Mouse (Mus musculus) forebrain, embryonic 10.5 days (tissue): ENCODE results near the gene Cela1. TPM values are rescaled to one million over a fixed set of nuclear protein-coding genes. Genes with fewer than 3 reads are reported as not detected.

ENCODE experiments used
- DNase-seq: peaks from one replicate; pipeline ENCODE4 v3.0.0-alpha.2; 2017; ENCODE audit warnings: low spot score; ENCODE audit errors: extremely low spot score
- H3K27ac ChIP-seq: fragments of 300-500 bp; sonication (generic); 2 replicates; pipeline ENCODE4 v1.5.1; 2016; ENCODE audit warnings: mild to moderate bottlenecking
- H3K27me3 ChIP-seq: fragments of 300-500 bp; sonication (generic); 2 replicates; pipeline ENCODE4 v1.6.1; 2016; ENCODE audit warnings: mild to moderate bottlenecking; ENCODE audit not compliant: poor library complexity, severe bottlenecking
- H3K36me3 ChIP-seq: fragments of 300-500 bp; sonication (generic); replicated peaks from 2 replicates; pipeline ENCODE4 v1.6.1; 2016; ENCODE audit warnings: mild to moderate bottlenecking, moderate library complexity
- H3K4me1 ChIP-seq: fragments of 300-500 bp; sonication (generic); 2 replicates; pipeline ENCODE4 v1.6.1; 2016
- H3K4me3 ChIP-seq: fragments of 300-500 bp; sonication (generic); 2 replicates; pipeline ENCODE4 v1.5.1; 2016; ENCODE audit warnings: mild to moderate bottlenecking, moderate library complexity
- H3K9me3 ChIP-seq: fragments of 300-500 bp; sonication (generic); 2 replicates; pipeline ENCODE4 v1.6.1; 2016; ENCODE audit warnings: mild to moderate bottlenecking, moderate library complexity
- WGBS: fragments of 180-500 bp; shearing (Covaris S2); methylation state at CpG from one replicate; pipeline ENCODE4 v1.1.7; 2016; 5-methylcytosine and 5-hydroxymethylcytosine counted together
- polyA plus RNA-seq: library from polyadenylated mRNA; unstranded; fragments of >200 nt; fragmentation: Nextera tagmentation; extraction: Ambion mirVana; gene quantifications from 2 replicates; pipeline ENCODE4 v1.2.1, GENCODE M21; 2016

Cela1 gene
- polyA plus RNA-seq, 1 experiment from 2014 or later: 1.4 TPM

- Histone ChIP-seq H3K27me3 (peaks cover 14% of the 10 kb centered on the region; the same call in 1 of the 2 replicates), H3K36me3 (no peaks in the 10 kb centered on the region), H3K27ac (no peak overlapping the region), H3K4me3 (no peak overlapping the region), H3K9me3 (no peaks in the 10 kb centered on the region), H3K4me1 (peaks cover 13% of the 10 kb centered on the region)
- WGBS: 91% methylated on average over 10 of the region's 10 CpGs
- no peak for DNase-seq
Observed at GRCm38 (mm10) chr15:100720066-100720465, 32.3 kb upstream of the Cela1 start.

- Histone ChIP-seq H3K36me3 (no peaks in the 10 kb centered on the region), H3K9me3 (no peaks in the 10 kb centered on the region), H3K27ac (no peak overlapping the region), H3K27me3 (peaks cover 14% of the 10 kb centered on the region; the same call in 1 of the 2 replicates), H3K4me3 (no peak overlapping the region), H3K4me1 (peaks cover 13% of the 10 kb centered on the region)
- no peak for DNase-seq
- 92% methylated on average over 5 of the region's 5 CpGs for WGBS
Observed at GRCm38 (mm10) chr15:100719217-100719616, 31.5 kb upstream of the Cela1 start.

GRCm38 (mm10) chr15:100718572-100718971 lies 30.9 kb upstream of the Cela1 start:
- Histone ChIP-seq H3K27ac (no peak overlapping the region), H3K9me3 (no peaks in the 10 kb centered on the region), H3K4me3 (no peak overlapping the region), H3K27me3 (peaks cover 14% of the 10 kb centered on the region; the same call in 1 of the 2 replicates), H3K36me3 (no peaks in the 10 kb centered on the region), H3K4me1 (peaks cover 13% of the 10 kb centered on the region)
- no peak for DNase-seq
- WGBS: 86% methylated on average over 11 of the region's 11 CpGs

GRCm38 (mm10) chr15:100717933-100718332 lies 30.2 kb upstream of the Cela1 start:
- Histone ChIP-seq H3K9me3 (no peaks in the 10 kb centered on the region), H3K36me3 (no peaks in the 10 kb centered on the region), H3K27me3 (0 out of 2 replicates have a peak, but pooled peaks cover 8% of the 10 kb centered on the region), H3K4me3 (no peak overlapping the region), H3K27ac (no peak overlapping the region), H3K4me1 (peaks cover 17% of the 10 kb centered on the region)
- no peak for DNase-seq
- 89% methylated on average over 6 of the region's 6 CpGs for WGBS

GRCm38 (mm10) chr15:100715399-100715993 lies 27.8 kb upstream of the Cela1 start:
- H3K27me3 ChIP-seq: no peaks in the 10 kb centered on the region
- H3K27ac ChIP-seq: no peak overlapping the region
- no peak for DNase-seq
- peaks cover 12% of the 10 kb centered on the region for H3K4me1 ChIP-seq
- 59% methylated on average over 9 of the region's 9 CpGs for WGBS
- H3K9me3 ChIP-seq: no peaks in the 10 kb centered on the region
- H3K4me3 ChIP-seq: no peak overlapping the region
- H3K36me3 ChIP-seq: no peaks in the 10 kb centered on the region

DNA sequence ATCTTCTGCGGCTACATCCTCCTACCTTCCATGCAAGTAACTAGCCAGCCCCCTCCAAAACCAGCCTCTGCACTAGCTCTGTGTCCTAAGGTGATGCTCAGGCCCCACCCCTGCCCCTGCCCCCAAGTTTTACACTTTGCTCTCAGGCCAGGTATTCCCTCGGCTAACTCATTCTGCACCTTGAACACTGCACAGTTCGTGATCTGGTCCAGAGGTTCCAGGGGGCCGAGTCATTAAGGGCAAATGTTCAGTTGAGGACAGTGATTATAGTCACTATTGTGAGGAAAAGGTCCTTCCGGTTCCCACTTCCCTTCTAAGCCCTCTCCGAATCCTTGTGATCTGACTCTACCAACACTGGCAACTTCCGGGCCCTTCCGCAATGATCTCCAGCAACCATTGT lies 26.7 kb upstream of the Cela1 start:
- no peaks in the 10 kb centered on the region for H3K9me3 ChIP-seq
- no peak for DNase-seq
- no peaks in the 10 kb centered on the region for H3K27me3 ChIP-seq
- no peak overlapping the region for H3K27ac ChIP-seq
- H3K4me3 ChIP-seq: no peak overlapping the region
- H3K4me1 ChIP-seq: peaks cover 12% of the 10 kb centered on the region
- no peaks in the 10 kb centered on the region for H3K36me3 ChIP-seq
- WGBS: 90% methylated on average over 8 of the region's 8 CpGs

GRCm38 (mm10) chr15:100710838-100711237 lies 23.1 kb upstream of the Cela1 start:
- no peak overlapping the region for H3K4me3 ChIP-seq
- no peak for DNase-seq
- H3K27ac ChIP-seq: no peak overlapping the region
- no peaks in the 10 kb centered on the region for H3K9me3 ChIP-seq
- H3K27me3 ChIP-seq: no peaks in the 10 kb centered on the region
- no peaks in the 10 kb centered on the region for H3K36me3 ChIP-seq
- 71% methylated on average over 6 of the region's 6 CpGs for WGBS
- peaks cover 16% of the 10 kb centered on the region for H3K4me1 ChIP-seq

GRCm38 (mm10) chr15:100708433-100709078 lies 20.8 kb upstream of the Cela1 start:
- H3K4me3 ChIP-seq: no peak overlapping the region
- H3K9me3 ChIP-seq: no peaks in the 10 kb centered on the region
- WGBS: 85% methylated on average over 8 of the region's 8 CpGs
- H3K27ac ChIP-seq: no peak overlapping the region
- H3K36me3 ChIP-seq: no peaks in the 10 kb centered on the region
- no peak for DNase-seq
- peaks cover 24% of the 10 kb centered on the region for H3K4me1 ChIP-seq
- peaks cover 18% of the 10 kb centered on the region for H3K27me3 ChIP-seq

DNA sequence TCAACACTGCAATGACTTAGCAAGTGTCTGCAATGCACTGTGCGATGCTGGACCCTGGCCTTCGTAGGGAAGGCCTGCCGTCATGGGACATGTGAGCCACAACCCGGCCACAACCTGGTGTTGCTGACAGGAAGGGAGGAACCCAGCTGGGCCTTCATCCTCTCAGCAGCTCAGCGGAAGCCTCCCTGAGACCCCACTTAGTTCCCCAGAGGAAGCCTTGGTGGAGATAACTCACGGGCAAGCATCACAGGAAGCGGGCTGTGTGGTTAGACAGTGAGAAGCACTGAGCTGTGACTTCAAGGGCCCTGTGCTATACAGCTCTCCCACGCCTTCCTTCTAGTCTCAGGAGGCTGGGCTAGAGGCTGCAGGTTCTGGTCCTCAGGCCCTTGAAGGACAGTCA lies 18.5 kb upstream of the Cela1 start:
- peaks cover 23% of the 10 kb centered on the region for H3K4me1 ChIP-seq
- WGBS: 61% methylated on average over 8 of the region's 8 CpGs
- no peak for DNase-seq

DNA sequence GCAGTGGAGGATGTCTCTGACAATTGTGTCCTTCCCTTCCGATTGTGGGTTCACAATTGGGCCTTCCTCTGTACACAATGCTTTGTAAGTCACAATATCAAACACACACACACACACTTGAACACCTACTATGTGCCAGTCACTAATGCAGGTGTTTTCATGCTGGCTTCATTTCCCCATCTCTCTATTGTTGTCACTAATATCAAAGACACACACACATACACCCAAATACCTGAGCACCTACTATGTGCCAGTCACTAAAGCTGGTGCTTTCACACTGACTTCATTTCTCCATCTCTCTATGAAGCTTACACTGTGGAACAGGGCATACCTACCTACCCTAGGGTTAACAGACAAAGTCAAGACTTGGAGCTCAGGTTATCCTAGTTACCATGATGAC lies 17.7 kb upstream of the Cela1 start:
- Histone ChIP-seq H3K4me1 (peaks cover 23% of the 10 kb centered on the region), H3K27ac (no peak overlapping the region), H3K9me3 (no peaks in the 10 kb centered on the region), H3K27me3 (peaks cover 30% of the 10 kb centered on the region), H3K4me3 (no peak overlapping the region), H3K36me3 (no peaks in the 10 kb centered on the region)
- DNase-seq: no peak
- WGBS: 84% methylated on average over 1 of the region's 1 CpGs

More for the DNA sequence above, 18.5 kb upstream of the Cela1 start:
- no peaks in the 10 kb centered on the region for H3K9me3 ChIP-seq
- H3K4me3 ChIP-seq: no peak overlapping the region
- no peaks in the 10 kb centered on the region for H3K36me3 ChIP-seq
- H3K27me3 ChIP-seq: peaks cover 30% of the 10 kb centered on the region
- 0 out of 2 replicates have a peak overlapping the region, but pooled peaks have one; percentile 32 for H3K27ac ChIP-seq

GRCm38 (mm10) chr15:100703913-100704312 lies 16.2 kb upstream of the Cela1 start:
- peak overlapping the region; percentile 36 for H3K4me3 ChIP-seq
- no peak overlapping the region for H3K27ac ChIP-seq
- H3K9me3 ChIP-seq: no peaks in the 10 kb centered on the region
- no peaks in the 10 kb centered on the region for H3K36me3 ChIP-seq
- peaks cover 30% of the 10 kb centered on the region for H3K27me3 ChIP-seq
- WGBS: 6% methylated on average over 17 of the region's 17 CpGs
- no peak for DNase-seq
- peaks cover 26% of the 10 kb centered on the region for H3K4me1 ChIP-seq

DNA sequence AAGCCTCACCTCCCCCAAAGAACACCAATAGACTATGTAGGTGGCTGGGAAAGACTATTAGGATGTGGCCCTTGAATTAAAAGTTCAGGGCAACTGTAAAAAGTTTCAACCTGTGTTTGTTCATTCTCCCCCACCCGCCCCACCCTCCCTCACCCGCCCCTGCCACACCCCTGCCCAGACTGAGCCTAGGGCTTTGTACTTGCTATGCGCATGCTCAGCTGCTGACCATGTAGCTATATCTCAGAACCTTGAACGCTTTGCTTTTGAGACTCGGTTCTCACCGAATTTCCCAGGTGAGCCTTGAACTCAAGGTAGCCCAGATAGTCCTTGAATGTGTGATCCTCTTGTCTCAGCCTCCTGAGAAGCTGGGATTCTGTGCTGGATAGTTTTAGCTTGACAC lies 14.1 kb upstream of the Cela1 start:
- peaks cover 26% of the 10 kb centered on the region for H3K4me1 ChIP-seq
- 70% methylated on average over 6 of the region's 6 CpGs for WGBS
- no peaks in the 10 kb centered on the region for H3K36me3 ChIP-seq
- no peak for DNase-seq
- peaks cover 30% of the 10 kb centered on the region for H3K27me3 ChIP-seq
- H3K9me3 ChIP-seq: no peaks in the 10 kb centered on the region
- H3K27ac ChIP-seq: no peak overlapping the region
- no peak overlapping the region for H3K4me3 ChIP-seq

- 75% methylated on average over 10 of the region's 10 CpGs for WGBS
- no peak overlapping the region for H3K4me3 ChIP-seq
Observed at GRCm38 (mm10) chr15:100701108-100701507, 13.4 kb upstream of the Cela1 start.

More at GRCm38 (mm10) chr15:100701108-100701507, 13.4 kb upstream of the Cela1 start:
- no peak overlapping the region for H3K27ac ChIP-seq
- H3K9me3 ChIP-seq: no peaks in the 10 kb centered on the region
- H3K36me3 ChIP-seq: no peaks in the 10 kb centered on the region
- DNase-seq: no peak
- H3K27me3 ChIP-seq: peaks cover 30% of the 10 kb centered on the region
- H3K4me1 ChIP-seq: peaks cover 21% of the 10 kb centered on the region
